Mouse (Mus musculus): ENCODE measurements at regions not wholly inside any gene's neighbourhood (a gene's known extent, or its start where the extent isn't known, plus 50 kb on each side); places are given as distances from the start of the nearest gene placed in this dataset.

- no peak for DNase-seq (ENCODE audit: low read depth, low spot score)
These were observed 175.6 kb downstream of the Fam43a start for GRCm38 (mm10) chr16:30774951-30775661.

- no peak for DNase-seq (ENCODE audit: low read depth, low spot score)
These were observed 176.5 kb downstream of the Fam43a start for GRCm38 (mm10) chr16:30775740-30776700.

- DNase-seq (ENCODE audit: low read depth, low spot score): no peak
These were observed 177.9 kb downstream of the Fam43a start for GRCm38 (mm10) chr16:30777416-30777815.

- DNase-seq (ENCODE audit: low read depth, low spot score): no peak
These were observed 178.6 kb downstream of the Fam43a start for GRCm38 (mm10) chr16:30778078-30778477.

- DNase-seq (ENCODE audit: low read depth, low spot score): no peak
These were observed 179.4 kb downstream of the Fam43a start for GRCm38 (mm10) chr16:30778945-30779344.

- no peak for DNase-seq (ENCODE audit: low read depth, low spot score)
These were observed 184.7 kb downstream of the Fam43a start for GRCm38 (mm10) chr16:30784261-30784660.

- no peak for DNase-seq (ENCODE audit: low read depth, low spot score)
These were observed 185.4 kb downstream of the Fam43a start for GRCm38 (mm10) chr16:30784949-30785348.

GRCm38 (mm10) chr16:30786060-30786459 lies 186.5 kb downstream of the Fam43a start:
- no peak for DNase-seq (ENCODE audit: low read depth, low spot score)

- DNase-seq (ENCODE audit: low read depth, low spot score): no peak
These were observed 187.8 kb downstream of the Fam43a start for GRCm38 (mm10) chr16:30787351-30787750.

- no peak for DNase-seq (ENCODE audit: low read depth, low spot score)
These were observed 188.8 kb downstream of the Fam43a start for GRCm38 (mm10) chr16:30788321-30788781.

GRCm38 (mm10) chr16:30788944-30789781 lies 189.6 kb downstream of the Fam43a start:
- no peak for DNase-seq (ENCODE audit: low read depth, low spot score)

GRCm38 (mm10) chr16:30790036-30790435 lies 190.5 kb downstream of the Fam43a start:
- DNase-seq (ENCODE audit: low read depth, low spot score): no peak

GRCm38 (mm10) chr16:30790551-30791001 lies 191.1 kb downstream of the Fam43a start:
- no peak for DNase-seq (ENCODE audit: low read depth, low spot score)

GRCm38 (mm10) chr16:30791048-30791855 lies 191.7 kb downstream of the Fam43a start:
- no peak for DNase-seq (ENCODE audit: low read depth, low spot score)

- DNase-seq (ENCODE audit: low read depth, low spot score): no peak
These were observed 193.3 kb downstream of the Fam43a start for GRCm38 (mm10) chr16:30792738-30793377.

GRCm38 (mm10) chr16:30793378-30793753 lies 193.8 kb downstream of the Fam43a start:
- DNase-seq (ENCODE audit: low read depth, low spot score): no peak

- DNase-seq (ENCODE audit: low read depth, low spot score): no peak
These were observed 194.3 kb downstream of the Fam43a start for GRCm38 (mm10) chr16:30793856-30794255.

GRCm38 (mm10) chr16:30795501-30795904 lies 196.0 kb downstream of the Fam43a start:
- no peak for DNase-seq (ENCODE audit: low read depth, low spot score)

- DNase-seq (ENCODE audit: low read depth, low spot score): no peak
These were observed 196.6 kb downstream of the Fam43a start for GRCm38 (mm10) chr16:30796103-30796502.

- DNase-seq (ENCODE audit: low read depth, low spot score): no peak
These were observed 197.5 kb downstream of the Fam43a start for GRCm38 (mm10) chr16:30797006-30797405.

Measured in A20 (cell line).